Mouse (Mus musculus) G1E (cell line): ENCODE data around the gene Fam69a. TPM values are rescaled to one million over a fixed set of nuclear protein-coding genes. Genes with fewer than 3 reads are reported as not detected.

Experiments used
- ATAC-seq: 2 replicates; pipeline ENCODE4 v1.8.0; 2016; ENCODE audit warnings: mild to moderate bottlenecking; ENCODE audit not compliant: insufficient number of reproducible peaks, poor library complexity, low FRiP score, severe bottlenecking; ENCODE audit errors: extremely low read depth
- DNase-seq: peaks from one replicate; pipeline ENCODE4 v3.0.0; 2012; ENCODE audit warnings: low spot score
- H3K27me3 ChIP-seq: 2 replicates; pipeline ENCODE4 v1.6.1; 2012; ENCODE audit warnings: mild to moderate bottlenecking, low read length, inconsistent platforms; ENCODE audit not compliant: insufficient read depth
- H3K36me3 ChIP-seq: replicated peaks from 2 replicates; pipeline ENCODE3; 2012; ENCODE audit warnings: mild to moderate bottlenecking, inconsistent platforms
- H3K4me1 ChIP-seq: 2 replicates; pipeline ENCODE4 v1.6.1; 2012; ENCODE audit warnings: low read depth, low read length, inconsistent platforms, mixed read lengths; ENCODE audit not compliant: insufficient read depth
- H3K4me3 ChIP-seq: 2 replicates; pipeline ENCODE4 v1.5.1; 2012; ENCODE audit warnings: low read depth, mild to moderate bottlenecking, inconsistent platforms, low read length, moderate library complexity, mixed read lengths
- H3K9me3 ChIP-seq: replicated peaks from 2 replicates; pipeline ENCODE4 v1.6.1; 2012; ENCODE audit warnings: inconsistent platforms
- CTCF ChIP-seq: IDR thresholded peaks from 2 replicates; pipeline ENCODE4 v1.5.1; 2012; ENCODE audit warnings: low read depth, low read length, inconsistent platforms, mixed read lengths
- GATA1 ChIP-seq: IDR thresholded peaks from 2 replicates; pipeline ENCODE4 v1.6.1; 2012; ENCODE audit warnings: borderline replicate concordance, low read length, inconsistent platforms, mixed read lengths
- GATA2 ChIP-seq: IDR thresholded peaks from 2 replicates; pipeline ENCODE4 v1.6.1; 2012; ENCODE audit warnings: low read depth, low read length, inconsistent platforms, borderline replicate concordance
- POLR2AphosphoS5 ChIP-seq: IDR thresholded peaks from 2 replicates; pipeline ENCODE4 v1.6.1; 2012; ENCODE audit warnings: low read depth, low read length, inconsistent platforms; ENCODE audit not compliant: insufficient replicate concordance
- TAL1 ChIP-seq: conservative IDR thresholded peaks from 2 replicates; pipeline ENCODE4 v1.6.1; 2012; ENCODE audit warnings: low read depth, low read length, inconsistent platforms, mixed read lengths
- polyA plus RNA-seq: library from polyadenylated mRNA; stranded (reverse); fragments of >175 nt; gene quantifications from 2 replicates; pipeline ENCODE4 v1.2.3, GENCODE M21; 2012
- total RNA-seq, 2 experiments: library from RNA; stranded (forward) in 1 of 2; stranded (reverse) in 1 of 2; fragments of 200-1000 nt in 1 of 2; fragments of >200 nt in 1 of 2; fragmentation: Nextera tagmentation in 1 of 2; gene quantifications; 2 replicates each; pipeline ENCODE4 v1.2.3; 2014 to 2017

Gene Fam69a
- total and polyA plus RNA-seq, 3 experiments: 2.3 to 52.3 (median 25.8) TPM

DNA sequence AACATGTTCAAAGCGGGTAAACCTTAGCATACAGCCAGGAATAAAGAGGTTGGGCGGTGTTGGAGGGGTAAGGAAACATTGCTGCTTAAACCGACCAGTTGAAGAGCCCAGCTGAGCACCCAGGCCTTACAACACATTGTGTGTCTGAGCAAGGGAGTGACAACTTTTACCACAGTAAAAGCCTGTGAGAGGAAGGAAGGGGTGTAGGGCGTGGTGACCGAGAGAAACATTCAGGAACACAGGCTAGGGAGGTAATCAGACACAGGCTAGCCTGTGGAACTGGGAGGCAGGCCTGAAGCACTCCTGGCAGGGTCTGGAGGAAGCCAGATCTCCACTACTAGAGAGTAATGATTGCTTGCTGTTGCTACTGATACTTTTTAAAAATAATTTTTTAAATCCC, 36.2 kb downstream of the Fam69a start:
- 0 out of 2 replicates have a peak, but pooled peaks cover 2% of the 10 kb centered on the region for H3K9me3 ChIP-seq
- H3K4me3 ChIP-seq: no peak overlapping the region
- peaks cover 50% of the 10 kb centered on the region for H3K36me3 ChIP-seq

GRCm38 (mm10) chr5:107949607-107950006, 37.3 kb downstream of the Fam69a start:
- DNase-seq (no peak), ATAC-seq (no peak)
- no peaks in the 10 kb centered on the region for H3K27me3 ChIP-seq
- H3K4me1 ChIP-seq: peaks cover 51% of the 10 kb centered on the region
- H3K36me3 ChIP-seq: peaks cover 54% of the 10 kb centered on the region
- H3K9me3 ChIP-seq: 0 out of 2 replicates have a peak, but pooled peaks cover 2% of the 10 kb centered on the region
- H3K4me3 ChIP-seq: no peak overlapping the region
- no peak for TF ChIP-seq GATA2
- TF ChIP-seq TAL1: no peak
- TF ChIP-seq CTCF: no peak
- TF ChIP-seq POLR2AphosphoS5: no peak
- TF ChIP-seq GATA1: no peak

More for the DNA sequence above, 36.2 kb downstream of the Fam69a start:
- H3K27me3 ChIP-seq: no peaks in the 10 kb centered on the region
- DNase-seq: no peak
- ATAC-seq: peak; percentile 63; the same call in 1 of the 2 replicates
- H3K4me1 ChIP-seq: peaks cover 49% of the 10 kb centered on the region
- TF ChIP-seq GATA1: no peak
- no peak for TF ChIP-seq TAL1
- TF ChIP-seq CTCF: no peak
- TF ChIP-seq POLR2AphosphoS5: no peak
- TF ChIP-seq GATA2: no peak

- ATAC-seq: no peak
- TF ChIP-seq POLR2AphosphoS5 (no peak), TAL1 (no peak), GATA2 (no peak), CTCF (no peak), GATA1 (no peak)
These were observed 38.0 kb downstream of the Fam69a start for GRCm38 (mm10) chr5:107948899-107949298.

GRCm38 (mm10) chr5:107947548-107947947, 39.3 kb downstream of the Fam69a start:
- no peak for DNase-seq
- no peak for TF ChIP-seq GATA2
- no peak for TF ChIP-seq GATA1
- no peak for TF ChIP-seq CTCF
- H3K36me3 ChIP-seq: peaks cover 56% of the 10 kb centered on the region
- H3K4me3 ChIP-seq: no peak overlapping the region
- H3K9me3 ChIP-seq: 0 out of 2 replicates have a peak, but pooled peaks cover under 1% of the 10 kb centered on the region
- H3K27me3 ChIP-seq: no peaks in the 10 kb centered on the region
- no peak for ATAC-seq
- peaks cover 52% of the 10 kb centered on the region for H3K4me1 ChIP-seq

More at GRCm38 (mm10) chr5:107948899-107949298, 38.0 kb downstream of the Fam69a start:
- Histone ChIP-seq H3K27me3 (no peaks in the 10 kb centered on the region), H3K9me3 (0 out of 2 replicates have a peak, but pooled peaks cover 2% of the 10 kb centered on the region), H3K4me3 (no peak overlapping the region), H3K4me1 (peaks cover 54% of the 10 kb centered on the region), H3K36me3 (peaks cover 59% of the 10 kb centered on the region)
- no peak for DNase-seq

DNA sequence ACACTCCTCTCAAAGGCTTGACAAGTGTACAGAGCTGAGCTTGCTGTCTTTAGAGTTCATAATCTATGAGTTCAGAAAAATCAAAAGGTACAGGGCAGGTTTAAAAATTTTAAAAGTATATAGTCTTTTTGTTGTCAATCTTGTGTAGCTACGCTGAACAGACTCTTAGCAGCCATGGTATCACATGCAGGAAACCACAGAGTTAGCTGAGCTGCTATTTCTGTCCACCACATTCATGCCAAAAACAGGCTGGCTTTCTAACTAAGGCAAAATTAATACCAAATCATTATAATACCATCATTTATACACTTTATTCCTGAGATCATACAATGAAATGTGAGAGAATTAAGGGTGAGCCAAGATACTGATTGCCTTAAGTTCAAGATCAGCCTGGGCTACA, 40.4 kb downstream of the Fam69a start:
- H3K27me3 ChIP-seq: no peaks in the 10 kb centered on the region
- no peak overlapping the region for H3K4me3 ChIP-seq
- no peak for TF ChIP-seq GATA1
- TF ChIP-seq TAL1: no peak
- no peak for TF ChIP-seq POLR2AphosphoS5
- no peak for TF ChIP-seq CTCF
- TF ChIP-seq GATA2: no peak
- peaks cover 60% of the 10 kb centered on the region for H3K36me3 ChIP-seq
- H3K4me1 ChIP-seq: peaks cover 58% of the 10 kb centered on the region
- no peak for DNase-seq
- H3K9me3 ChIP-seq: no peaks in the 10 kb centered on the region
- ATAC-seq: no peak

DNA sequence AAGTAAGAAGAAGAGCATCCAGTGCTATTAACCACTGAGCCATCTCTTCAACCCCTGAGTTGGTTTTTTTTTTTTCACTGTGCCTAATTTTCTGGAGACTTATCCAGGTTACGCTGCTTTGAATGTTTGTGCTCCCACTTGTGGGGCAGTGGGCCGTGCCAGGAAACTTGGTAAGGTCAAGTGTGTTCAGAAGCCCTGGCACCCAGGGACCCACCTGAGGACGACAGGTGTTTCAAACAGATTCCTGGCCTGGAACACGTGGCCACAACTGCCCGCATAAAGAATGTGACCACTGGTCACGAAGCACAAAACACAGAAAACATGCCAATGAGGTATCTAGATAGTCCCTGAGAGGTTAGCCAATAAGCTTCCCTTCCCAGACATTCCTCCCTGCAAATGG, 43.4 kb downstream of the Fam69a start:
- TF ChIP-seq POLR2AphosphoS5: no peak
- TF ChIP-seq GATA2: no peak
- TF ChIP-seq CTCF: no peak
- TF ChIP-seq TAL1: no peak
- TF ChIP-seq GATA1: no peak
- Histone ChIP-seq H3K4me1 (peaks cover 51% of the 10 kb centered on the region), H3K27me3 (no peaks in the 10 kb centered on the region), H3K9me3 (no peaks in the 10 kb centered on the region), H3K4me3 (no peak overlapping the region), H3K36me3 (peaks cover 55% of the 10 kb centered on the region)
- DNase-seq: no peak
- no peak for ATAC-seq

DNA sequence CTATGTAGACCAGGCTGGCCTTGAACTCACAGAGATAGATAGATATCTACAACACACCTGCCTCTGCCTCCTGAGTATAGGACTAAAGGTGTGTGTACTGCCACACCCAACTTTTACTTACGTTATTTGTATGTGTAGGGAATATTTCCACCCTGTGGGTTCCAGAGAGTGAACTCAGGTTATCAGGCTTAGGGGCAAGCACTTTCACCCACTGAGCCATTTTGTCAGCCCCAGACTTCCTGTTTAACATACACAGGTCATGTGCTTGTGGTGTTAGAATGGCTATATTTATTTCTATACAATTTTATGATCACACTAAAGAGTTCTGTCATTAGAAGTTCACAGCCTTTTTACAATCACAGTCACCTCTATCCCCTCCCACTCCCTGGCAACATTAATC, 43.9 kb downstream of the Fam69a start:
- peaks cover 51% of the 10 kb centered on the region for H3K4me1 ChIP-seq
- no peak overlapping the region for H3K4me3 ChIP-seq

More for the DNA sequence above, 43.9 kb downstream of the Fam69a start:
- TF ChIP-seq TAL1: no peak
- TF ChIP-seq GATA2: no peak
- TF ChIP-seq GATA1: no peak
- no peak for TF ChIP-seq POLR2AphosphoS5
- TF ChIP-seq CTCF: no peak
- DNase-seq (no peak), ATAC-seq (no peak)
- Histone ChIP-seq H3K27me3 (no peaks in the 10 kb centered on the region), H3K9me3 (no peaks in the 10 kb centered on the region), H3K36me3 (peaks cover 54% of the 10 kb centered on the region)
